Mouse (Mus musculus) retina, postnatal 1 day (tissue): ENCODE results near the gene Aimp1.

Experiments used
- DNase-seq: peaks from one replicate; pipeline ENCODE4 v3.0.0-alpha.2; 2012

The Aimp1 gene

DNA sequence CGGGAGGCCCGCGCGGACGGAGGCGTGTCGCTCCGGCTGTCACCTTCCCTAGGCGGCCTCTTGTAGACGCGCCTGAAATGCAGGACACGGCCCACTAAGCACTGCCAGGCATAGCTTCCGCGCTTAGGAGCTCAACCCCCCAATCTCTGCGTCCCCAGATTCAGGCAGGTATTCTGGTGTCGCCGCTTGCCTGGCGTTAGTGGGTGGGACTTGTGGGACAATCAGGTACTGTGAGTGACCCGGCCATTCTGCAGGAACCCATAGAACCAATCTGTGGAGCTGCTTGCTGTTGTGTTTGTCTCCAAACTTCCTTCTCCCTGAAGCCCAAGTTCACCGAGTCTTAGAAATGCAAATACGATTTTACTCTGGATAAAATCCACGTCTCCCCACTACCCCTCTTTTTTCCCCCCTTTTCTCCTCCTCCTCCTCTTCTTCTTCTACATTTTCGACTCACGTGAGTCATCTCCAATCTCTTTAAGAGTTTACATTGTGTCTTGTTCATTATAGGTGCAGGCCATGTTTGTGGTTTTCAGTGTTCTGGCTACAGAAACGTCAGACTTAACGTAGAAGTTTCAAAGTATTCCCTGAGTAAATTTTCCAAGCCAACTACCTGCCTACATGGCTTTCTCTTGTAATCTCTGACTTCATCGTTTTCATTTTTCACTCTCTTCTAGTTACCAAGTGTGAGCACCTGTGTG lies at the start of gene Aimp1:
TSS of gene Aimp1 (minus strand) at position 140 of the 698 bp plus-strand sequence.
- no peak for DNase-seq

- no peak for DNase-seq
Measured at GRCm38 (mm10) chr3:132724326-132724725, 40.2 kb upstream of the Aimp1 start.

GRCm38 (mm10) chr3:132717316-132717715 lies 33.1 kb upstream of the Aimp1 start:
- DNase-seq = no peak

DNA sequence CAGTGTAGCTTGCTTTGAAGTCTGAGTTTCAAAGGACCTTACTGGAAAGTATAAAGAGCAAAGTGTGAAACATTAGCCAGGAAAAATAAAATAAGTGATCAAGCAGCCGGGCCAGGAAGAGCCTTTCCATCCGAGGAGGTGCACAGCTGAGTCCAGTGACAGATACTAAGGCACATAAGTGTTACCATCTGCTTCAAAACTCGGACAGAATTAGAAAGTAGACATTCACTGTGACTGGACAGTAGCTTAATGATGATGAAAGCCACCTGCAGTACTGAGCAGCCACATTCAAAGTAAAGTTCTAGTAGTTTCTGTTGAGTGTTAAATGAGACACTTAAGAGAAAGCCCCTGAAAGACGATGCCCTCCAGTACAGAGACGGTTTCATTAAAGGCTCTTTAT lies 29.7 kb upstream of the Aimp1 start:
- DNase-seq = no peak

- DNase-seq = no peak
Measured at GRCm38 (mm10) chr3:132706977-132707376, 22.8 kb upstream of the Aimp1 start.

DNA sequence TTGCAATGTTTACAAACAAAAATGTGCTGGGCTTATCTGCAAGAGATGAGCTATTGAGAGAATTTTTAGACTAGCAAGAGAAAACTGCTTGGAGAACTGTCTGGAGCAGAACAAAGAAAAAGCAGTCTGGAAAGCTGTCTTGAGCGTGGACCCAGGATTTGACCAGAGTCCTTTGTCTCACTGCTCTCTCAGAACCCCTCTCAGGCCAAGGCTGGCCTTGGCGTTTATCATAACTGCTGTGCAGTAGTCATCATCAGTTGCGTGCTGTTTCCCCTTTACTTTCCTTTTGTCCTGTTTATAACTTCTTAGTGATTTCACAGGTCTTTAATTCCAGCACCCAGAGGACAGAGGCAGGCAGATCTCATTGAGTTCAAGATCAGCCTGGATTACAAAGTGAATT lies 20.0 kb upstream of the Aimp1 start:
- DNase-seq = no peak

DNA sequence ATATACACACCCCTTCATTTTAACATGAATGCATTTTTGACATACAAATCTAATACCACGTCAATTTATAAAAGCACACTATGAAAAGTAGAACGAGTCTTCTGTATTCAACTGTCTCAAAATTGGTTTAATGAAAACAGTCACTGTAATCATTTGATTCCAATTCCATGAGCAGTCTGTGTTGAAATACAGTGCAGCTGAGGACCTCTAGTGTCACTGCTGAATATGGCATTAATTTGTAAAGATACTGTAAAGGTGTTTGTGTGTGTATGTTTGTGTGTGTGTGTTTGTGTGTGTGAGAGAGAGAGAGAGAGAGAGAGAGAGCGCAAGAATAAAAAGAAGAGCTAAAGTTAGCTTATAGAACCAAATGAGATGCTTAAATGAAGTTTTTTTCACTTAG lies 17.2 kb upstream of the Aimp1 start:
- peak; percentile 57 for DNase-seq

GRCm38 (mm10) chr3:132683447-132684230 lies 531 bp downstream of the Aimp1 start, which contains the start of gene Tbck:
Gene Tbck, plus strand, starts transcription at chr3:132684144.
- DNase-seq = peak; percentile 96

GRCm38 (mm10) chr3:132677494-132677893 lies 6.7 kb downstream of the Aimp1 start:
- DNase-seq = no peak

DNA sequence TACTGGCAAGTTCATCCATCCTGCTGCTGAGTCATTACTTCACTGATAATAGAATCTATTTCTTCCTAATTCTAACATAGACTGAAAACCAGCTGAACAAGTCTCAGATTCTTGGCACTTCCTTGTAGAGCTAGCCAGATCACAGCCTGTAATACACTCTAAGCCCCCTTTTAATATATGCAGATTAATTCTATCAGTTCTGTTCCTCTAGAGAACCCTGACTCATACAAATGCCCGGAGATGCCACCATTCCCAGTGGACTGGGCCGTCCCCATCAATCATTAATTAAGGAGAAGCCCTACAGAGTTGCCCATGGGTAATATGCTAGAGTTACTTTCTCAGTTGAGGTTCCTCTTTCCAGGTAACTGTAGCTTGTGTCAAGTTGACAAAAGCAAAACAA lies 28.2 kb downstream of the Aimp1 start:
- DNase-seq = no peak

DNA sequence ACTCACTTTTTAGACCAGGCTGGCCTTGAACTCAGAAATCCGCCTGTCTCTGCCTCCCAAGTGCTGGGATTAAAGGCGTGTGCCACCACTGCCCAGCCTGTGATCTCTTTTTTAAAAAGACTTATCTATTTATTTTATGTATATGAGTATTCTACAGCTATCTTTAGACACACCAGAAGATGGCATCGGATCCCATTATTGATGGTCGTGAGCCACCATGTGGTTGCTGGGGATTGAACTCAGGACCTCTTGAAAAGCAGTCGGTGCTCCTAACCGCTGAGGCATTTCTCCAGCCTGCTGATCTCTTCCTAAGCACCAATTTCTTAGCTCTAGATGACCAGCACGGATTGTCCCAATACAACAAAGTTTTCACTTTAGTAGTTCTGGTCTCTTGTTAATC lies 30.2 kb downstream of the Aimp1 start:
- no peak for DNase-seq

GRCm38 (mm10) chr3:132651776-132652175 lies 32.4 kb downstream of the Aimp1 start:
- no peak for DNase-seq

- DNase-seq = no peak
Measured at GRCm38 (mm10) chr3:132650191-132650590, 34.0 kb downstream of the Aimp1 start.

- DNase-seq = no peak
Measured at GRCm38 (mm10) chr3:132649368-132649767, 34.8 kb downstream of the Aimp1 start.

- no peak for DNase-seq
Measured at GRCm38 (mm10) chr3:132646814-132647213, 37.4 kb downstream of the Aimp1 start.

GRCm38 (mm10) chr3:132644071-132644470 lies 40.1 kb downstream of the Aimp1 start:
- no peak for DNase-seq

GRCm38 (mm10) chr3:132637080-132637479 lies 47.1 kb downstream of the Aimp1 start:
- DNase-seq = no peak

GRCm38 (mm10) chr3:132633261-132633660 lies 50.9 kb downstream of the Aimp1 start:
- no peak for DNase-seq

DNA sequence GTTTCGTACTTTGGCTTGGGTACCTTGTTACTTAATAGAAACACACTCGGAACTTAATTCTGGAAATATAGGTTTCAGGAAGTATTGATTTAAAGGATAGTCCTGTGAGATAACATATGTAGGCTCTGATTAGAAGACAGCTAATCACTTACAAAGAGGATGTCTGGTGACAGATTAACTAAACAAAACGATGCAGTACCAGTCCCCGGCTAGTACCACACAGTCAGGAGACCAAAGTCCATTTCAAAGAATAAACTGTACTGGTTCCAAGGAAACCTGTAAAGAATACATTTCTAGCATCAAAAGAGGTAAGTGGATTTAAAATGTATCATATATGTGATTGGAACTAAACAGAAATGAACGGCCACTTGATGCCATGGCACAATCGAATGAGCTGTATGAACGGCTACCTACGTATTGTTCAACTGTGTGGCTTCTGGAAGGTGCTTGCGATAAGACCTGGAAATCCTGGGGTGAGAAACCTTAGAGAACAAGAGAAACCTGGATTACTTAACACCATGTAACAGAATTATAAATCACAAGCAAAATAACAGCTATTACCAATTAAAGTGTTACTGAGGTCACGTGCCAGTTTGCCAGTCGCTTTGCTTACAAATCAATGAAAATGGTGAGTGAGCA lies 54.5 kb downstream of the Aimp1 start, which contains the start of gene Gimd1:
TSS of gene Gimd1 (plus strand) at position 220 of the 639 bp plus-strand sequence.
- DNase-seq = no peak

DNA sequence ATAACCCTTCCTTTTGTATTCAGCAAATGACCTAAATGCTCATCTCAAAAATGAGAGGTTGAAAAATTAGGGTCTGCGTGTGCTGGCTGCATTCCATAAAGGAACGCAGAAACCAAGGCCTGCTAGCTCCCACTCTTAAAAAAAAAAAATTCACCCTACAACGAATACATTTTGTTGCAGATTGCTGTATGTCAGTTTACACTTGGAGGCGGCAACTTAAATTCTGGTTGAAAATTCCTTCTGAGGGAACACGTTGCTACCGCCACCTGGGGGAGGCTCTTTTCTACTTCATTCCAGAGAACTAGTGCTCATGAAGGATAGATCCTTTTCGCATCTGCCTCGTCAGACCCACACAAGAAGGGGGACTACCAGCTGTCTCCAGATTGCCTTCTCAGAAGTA lies 55.4 kb downstream of the Aimp1 start:
- DNase-seq = peak; percentile 68
